Mouse (Mus musculus) left cerebral cortex, adult 11 months (tissue): ENCODE measurements around the gene Plekho1.
"Not testable (repeated sequence)": the region's sequence is repeated elsewhere in the genome, so short reads cannot be mapped to it uniquely, and the experiment has no call there.

Source experiments
- DNase-seq: peaks from one replicate; pipeline ENCODE4 v3.0.0; 2022; ENCODE audit warnings: low spot score

The Plekho1 gene

GRCm38 (mm10) chr3:95995802-95996428 lies at the start of gene Plekho1:
Gene Plekho1, minus strand, starts transcription at chr3:95996001.
- DNase-seq = no peak

GRCm38 (mm10) chr3:96044559-96044958 lies 48.8 kb upstream of the Plekho1 start:
- DNase-seq = not testable (repeated sequence)

- no peak for DNase-seq
Measured at GRCm38 (mm10) chr3:96043104-96043503, 47.3 kb upstream of the Plekho1 start.

GRCm38 (mm10) chr3:96041079-96041478 lies 45.3 kb upstream of the Plekho1 start:
- DNase-seq = no peak

- no peak for DNase-seq
Measured at GRCm38 (mm10) chr3:96040663-96041006, 44.8 kb upstream of the Plekho1 start.

GRCm38 (mm10) chr3:96039857-96040662 lies 44.3 kb upstream of the Plekho1 start:
- DNase-seq = no peak

GRCm38 (mm10) chr3:96038851-96039250 lies 43.0 kb upstream of the Plekho1 start:
- no peak for DNase-seq

GRCm38 (mm10) chr3:96038156-96038555 lies 42.4 kb upstream of the Plekho1 start:
- no peak for DNase-seq

- no peak for DNase-seq
Measured at GRCm38 (mm10) chr3:96036796-96037195, 41.0 kb upstream of the Plekho1 start.

- no peak for DNase-seq
Measured at GRCm38 (mm10) chr3:96033046-96033445, 37.2 kb upstream of the Plekho1 start.

- no peak for DNase-seq
Measured at GRCm38 (mm10) chr3:96032652-96033017, 36.8 kb upstream of the Plekho1 start.

- DNase-seq = no peak
Measured at GRCm38 (mm10) chr3:96031991-96032651, 36.3 kb upstream of the Plekho1 start.

GRCm38 (mm10) chr3:96029766-96030165 lies 34.0 kb upstream of the Plekho1 start:
- no peak for DNase-seq

GRCm38 (mm10) chr3:96029336-96029735 lies 33.5 kb upstream of the Plekho1 start:
- DNase-seq = no peak

GRCm38 (mm10) chr3:96027875-96028274 lies 32.1 kb upstream of the Plekho1 start:
- DNase-seq = no peak

GRCm38 (mm10) chr3:96027145-96027544 lies 31.3 kb upstream of the Plekho1 start:
- no peak for DNase-seq

GRCm38 (mm10) chr3:96021421-96022128 lies 25.8 kb upstream of the Plekho1 start:
- no peak for DNase-seq

GRCm38 (mm10) chr3:96020735-96021134 lies 24.9 kb upstream of the Plekho1 start:
- no peak for DNase-seq

- no peak for DNase-seq
Measured at GRCm38 (mm10) chr3:96017461-96017860, 21.7 kb upstream of the Plekho1 start.

GRCm38 (mm10) chr3:96016257-96016889 lies 20.6 kb upstream of the Plekho1 start:
- no peak for DNase-seq

- no peak for DNase-seq
Measured at GRCm38 (mm10) chr3:96015681-96016080, 19.9 kb upstream of the Plekho1 start.

GRCm38 (mm10) chr3:96012805-96013204 lies 17.0 kb upstream of the Plekho1 start:
- DNase-seq = no peak
